Mouse (Mus musculus): ENCODE results near the gene Sp1. TPM values are rescaled to one million over a fixed set of nuclear protein-coding genes. Genes with fewer than 3 reads are reported as not detected.

Sp1 gene
- total RNA-seq, 2 experiments from 2014 or later = 31.9 to 39.6 TPM

DNA sequence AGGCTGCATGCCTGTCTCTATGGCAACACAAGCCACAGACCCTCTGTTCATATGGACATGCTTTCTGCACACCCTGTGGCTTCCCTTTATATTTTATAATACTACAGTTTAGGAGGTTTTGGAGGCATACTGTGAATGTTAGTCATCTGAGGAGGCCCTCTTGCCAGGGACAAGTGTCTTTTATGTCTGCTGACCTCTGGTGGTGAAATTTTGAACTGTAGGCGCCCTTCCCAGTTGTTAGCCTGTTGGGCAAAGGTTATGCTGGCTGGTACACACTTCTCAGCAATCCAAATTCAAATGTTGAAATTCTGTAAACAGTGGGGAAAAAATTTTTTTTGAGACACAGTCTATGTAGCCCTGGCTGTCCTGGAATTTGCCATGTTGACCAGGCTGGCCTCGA lies 36.5 kb downstream of the Sp1 start:
- DNase-seq = peak; percentile 82 to 95

DNA sequence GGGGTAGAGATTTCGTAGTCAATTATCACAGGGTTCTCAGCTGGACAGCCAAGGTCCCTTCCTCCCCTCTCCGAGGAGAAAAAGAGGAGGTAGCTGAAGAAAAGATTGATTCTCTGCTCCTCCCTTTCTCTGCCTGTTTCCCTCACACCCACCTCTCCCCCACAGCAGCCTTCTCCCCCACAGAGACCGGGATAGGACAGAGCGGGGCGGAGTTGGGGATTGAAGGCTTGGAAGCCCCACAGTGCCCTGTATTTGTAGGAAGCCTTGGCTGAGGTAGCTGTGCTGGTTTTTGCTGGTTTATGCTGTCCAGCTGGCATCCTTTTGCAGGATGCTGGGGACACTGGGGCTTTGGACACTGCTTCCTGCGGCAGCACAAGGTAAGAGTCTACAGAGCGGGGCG lies 39.2 kb downstream of the Sp1 start, which contains the start of gene Amhr2:
Amhr2 (plus strand) TSS at position 222 of the 400 bp plus-strand sequence.
- DNase-seq = no peak

DNA sequence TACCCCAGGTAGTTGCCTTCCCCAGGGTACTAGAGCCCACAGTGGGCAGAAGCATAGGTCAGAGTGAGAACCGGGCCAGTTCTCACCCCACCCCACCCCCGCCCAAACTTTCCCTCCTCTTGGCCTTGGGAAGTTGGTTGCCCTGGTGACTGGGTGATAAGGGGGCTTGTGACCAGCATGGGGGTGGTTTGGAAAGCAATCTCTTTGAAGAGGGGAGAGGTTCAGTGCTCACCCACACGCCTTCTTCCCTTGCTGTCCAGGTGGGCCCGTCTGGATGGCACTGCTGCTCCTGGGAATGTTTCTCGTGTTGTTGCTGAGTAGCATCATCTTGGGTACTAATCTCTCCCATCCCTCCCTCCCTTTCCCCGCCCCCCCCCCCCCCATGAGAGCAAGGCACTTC lies 40.5 kb downstream of the Sp1 start:
- DNase-seq = no peak

DNA sequence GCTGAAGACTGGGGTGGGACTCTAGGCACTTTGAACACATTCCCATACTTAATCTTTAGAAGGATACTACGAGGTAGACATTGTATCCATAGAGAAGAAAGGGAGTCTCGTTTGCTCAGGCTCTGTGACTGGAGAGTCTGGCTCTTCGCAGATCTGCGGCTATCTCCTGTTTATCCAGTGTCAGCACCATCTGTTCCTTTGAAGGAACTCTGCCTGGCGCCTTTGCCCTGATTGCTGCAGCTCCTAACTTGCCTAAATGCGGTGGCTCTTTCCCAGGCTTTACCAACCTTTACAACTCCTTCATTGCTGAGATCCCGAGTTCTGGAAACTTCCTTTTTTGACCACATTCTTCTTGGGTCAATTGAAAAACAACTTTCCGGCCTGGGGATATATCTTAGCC lies 43.4 kb downstream of the Sp1 start:
- no peak for DNase-seq

DNA sequence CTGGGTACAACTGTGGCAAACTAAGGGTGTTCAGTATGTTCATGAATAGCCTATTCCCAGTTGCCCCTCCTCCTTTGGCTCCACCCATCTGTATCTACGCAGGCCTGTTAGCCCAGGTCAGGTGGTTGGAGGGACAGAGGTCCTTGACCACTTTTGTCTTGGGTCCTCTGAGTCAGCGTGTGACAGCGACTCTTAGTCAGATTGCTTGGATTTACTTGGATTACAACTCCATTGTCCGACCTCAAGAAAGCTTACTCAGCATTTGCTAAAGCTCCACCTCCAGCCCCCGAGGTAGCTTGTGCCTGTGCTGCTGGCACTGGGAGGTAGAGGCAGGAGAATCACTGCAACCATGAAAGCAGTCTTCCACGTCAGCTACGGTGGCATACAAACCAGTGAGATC lies 45.0 kb downstream of the Sp1 start:
- no peak for DNase-seq

DNA sequence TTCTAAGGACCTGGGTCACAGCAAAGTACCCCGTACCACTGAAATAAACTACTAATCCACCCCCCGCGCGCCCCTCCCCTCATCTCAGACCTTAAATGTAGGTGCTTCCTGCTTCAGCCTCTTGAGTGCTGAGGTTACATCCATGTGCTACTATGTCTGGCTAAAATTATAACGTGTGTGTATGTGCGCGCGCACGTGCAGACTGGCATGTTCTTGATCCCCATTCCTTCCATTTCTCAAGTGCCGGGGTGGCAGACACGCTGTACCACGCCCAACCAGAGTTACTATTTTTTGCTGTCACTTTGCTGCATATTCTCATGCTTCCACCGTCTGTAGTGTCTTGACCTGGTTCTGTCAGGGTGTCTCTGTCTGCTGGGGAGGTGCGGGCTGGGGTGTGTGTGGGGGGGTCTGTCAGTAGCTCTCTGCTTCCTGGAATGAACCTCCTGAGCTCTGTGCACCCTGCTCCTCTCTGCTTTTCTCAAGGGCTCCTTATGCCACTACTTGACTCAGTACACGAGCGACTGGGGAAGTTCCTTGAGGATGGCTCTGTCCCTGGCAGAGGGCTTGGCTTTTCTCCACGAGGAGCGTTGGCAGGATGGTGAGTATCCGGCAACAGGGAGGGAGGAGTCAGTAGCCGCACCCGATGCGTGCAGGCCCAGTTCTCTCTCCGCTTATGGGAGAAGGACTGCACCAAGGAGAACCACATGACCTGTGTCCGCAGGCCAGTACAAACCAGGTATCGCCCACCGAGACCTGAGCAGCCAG lies 45.9 kb downstream of the Sp1 start:
- peak in 1 of 2 experiments; percentile 22 for DNase-seq

DNA sequence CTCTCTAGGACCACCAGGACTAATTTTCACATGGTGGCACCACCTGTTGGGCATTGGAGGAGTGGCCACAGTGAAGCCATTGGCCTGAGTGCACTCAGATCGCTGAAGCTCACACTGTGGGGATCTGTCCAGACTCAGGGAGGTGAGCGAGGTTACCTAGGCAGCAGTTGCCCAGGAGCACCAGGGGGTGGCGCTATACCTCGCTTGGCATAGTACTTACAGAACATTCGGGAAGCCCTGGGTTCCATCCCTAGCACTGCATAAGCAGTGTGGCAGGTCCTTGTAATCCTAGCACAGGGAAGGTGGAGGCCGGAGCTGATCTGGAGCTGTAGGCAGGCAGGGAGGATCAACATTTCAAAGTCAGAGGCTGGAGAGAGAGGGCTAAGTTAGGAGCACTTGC lies 50.0 kb downstream of the Sp1 start:
- DNase-seq = no peak

DNA sequence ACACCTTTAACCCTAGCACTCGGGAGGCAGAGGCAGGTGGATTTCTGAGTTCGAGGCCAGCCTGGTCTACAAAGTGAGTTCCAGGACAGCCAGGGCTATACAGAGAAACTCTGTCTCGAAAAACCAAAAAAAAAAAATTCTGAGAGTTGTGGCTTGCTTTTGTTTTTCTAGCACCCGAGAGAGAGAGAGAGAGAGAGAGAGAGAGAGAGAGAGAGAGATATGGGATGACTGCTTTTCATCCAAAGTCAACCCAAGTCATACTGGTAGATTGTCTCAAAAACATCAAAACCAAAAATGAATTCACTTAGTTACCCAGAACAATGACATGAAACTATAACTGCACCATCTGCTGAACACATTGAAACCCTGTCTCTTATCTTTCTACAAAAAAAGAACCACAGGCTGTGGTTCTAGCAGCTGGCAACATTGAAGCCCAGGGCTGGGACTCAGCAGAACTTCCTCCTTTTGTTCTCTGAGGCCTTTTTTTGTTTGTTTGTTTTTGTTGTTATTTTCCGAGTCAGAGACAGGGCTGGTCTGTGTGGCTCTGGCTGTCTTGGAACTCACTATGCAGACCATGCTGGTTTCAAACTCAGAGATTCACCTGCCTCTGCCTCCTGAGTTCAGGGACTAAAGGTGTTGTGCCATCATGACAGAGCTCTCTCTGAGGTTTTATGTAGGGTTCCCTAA lies 52.2 kb downstream of the Sp1 start:
- peak; percentile 60 to 67 for DNase-seq

DNA sequence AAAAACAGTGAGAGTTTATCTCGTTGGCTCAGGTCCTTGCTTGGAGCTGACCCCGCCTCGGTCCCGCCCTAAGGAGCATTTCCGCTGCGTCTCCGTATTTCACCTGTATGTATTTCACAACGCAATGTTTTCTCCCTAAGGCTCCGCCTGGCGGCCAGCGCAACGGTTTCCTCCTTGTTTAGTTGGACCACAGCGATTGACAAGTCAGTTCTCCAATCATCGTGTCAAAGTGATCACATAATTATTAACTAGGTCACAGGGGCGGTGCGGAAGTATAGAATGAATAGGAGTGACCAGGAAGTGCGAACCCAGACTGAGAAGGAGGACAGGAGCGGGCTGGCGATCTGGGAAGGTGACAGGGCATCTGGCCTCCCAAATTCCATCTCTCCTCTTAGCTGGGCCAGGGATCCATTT lies 53.0 kb downstream of the Sp1 start, which contains the start of gene Prr13:
Prr13 (plus strand) TSS at position 125 of the 414 bp plus-strand sequence.
- DNase-seq = peak; percentile 96

DNA sequence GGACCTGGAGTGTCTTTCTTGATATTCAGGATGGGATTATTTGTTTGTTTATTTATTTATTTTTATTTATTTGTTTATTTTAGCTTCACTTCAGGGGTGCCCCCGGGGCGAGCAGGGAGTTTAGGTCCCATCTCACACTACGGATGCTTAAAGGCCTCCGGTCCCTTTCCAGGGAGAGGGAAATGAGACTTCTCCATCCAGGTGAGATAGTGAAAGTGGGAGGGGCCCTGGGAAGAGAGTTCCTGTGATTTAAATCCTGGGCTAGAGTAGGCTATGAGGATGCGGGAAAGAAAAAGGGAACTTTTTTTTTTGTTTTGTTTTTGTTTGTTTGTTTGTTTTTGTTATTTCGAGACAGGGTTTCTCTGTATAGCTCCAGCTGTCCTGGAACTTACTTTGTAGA lies 53.4 kb downstream of the Sp1 start:
- no peak for DNase-seq

DNA sequence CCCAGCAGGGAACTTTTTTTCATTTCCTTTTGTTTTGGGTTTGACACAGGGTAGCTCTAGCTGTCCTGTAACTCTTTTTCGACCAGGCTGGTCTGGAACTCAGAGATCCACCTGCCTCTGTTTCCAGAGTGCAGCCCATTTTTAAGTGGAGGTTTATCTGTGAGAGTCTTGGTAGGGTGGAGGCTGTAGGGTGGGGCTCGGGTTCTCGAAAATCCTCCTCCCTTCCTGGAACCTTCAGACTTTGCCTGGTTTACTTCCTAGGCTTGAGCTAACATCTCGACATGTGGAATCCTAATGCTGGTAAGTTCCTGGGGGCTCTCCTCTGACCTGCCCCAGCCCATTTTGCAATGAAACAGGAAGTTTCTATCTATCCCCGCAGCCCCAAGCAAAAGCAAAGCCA lies 53.9 kb downstream of the Sp1 start:
- DNase-seq = peak in 1 of 2 experiments; percentile 21

DNA sequence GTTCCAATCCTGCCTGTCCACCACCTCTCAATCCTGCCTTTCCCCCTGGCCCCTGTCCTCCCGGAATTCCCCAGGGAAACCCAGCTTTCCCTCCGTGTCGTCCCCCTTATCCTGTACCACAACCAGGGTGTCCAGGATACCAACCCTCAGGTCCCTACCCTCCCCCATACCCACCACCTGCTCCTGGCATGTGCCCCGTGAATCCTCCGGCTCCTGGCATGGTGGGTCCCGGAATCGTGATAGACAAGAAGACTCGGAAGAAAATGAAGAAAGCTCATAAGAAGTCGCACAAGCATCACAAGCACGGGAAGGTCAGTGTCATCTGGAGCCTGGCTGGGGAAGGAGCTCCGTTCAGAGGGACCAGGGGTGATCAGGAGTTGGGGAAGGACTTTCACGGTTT lies 54.5 kb downstream of the Sp1 start:
- peak in 1 of 2 experiments; percentile 34 for DNase-seq

DNA sequence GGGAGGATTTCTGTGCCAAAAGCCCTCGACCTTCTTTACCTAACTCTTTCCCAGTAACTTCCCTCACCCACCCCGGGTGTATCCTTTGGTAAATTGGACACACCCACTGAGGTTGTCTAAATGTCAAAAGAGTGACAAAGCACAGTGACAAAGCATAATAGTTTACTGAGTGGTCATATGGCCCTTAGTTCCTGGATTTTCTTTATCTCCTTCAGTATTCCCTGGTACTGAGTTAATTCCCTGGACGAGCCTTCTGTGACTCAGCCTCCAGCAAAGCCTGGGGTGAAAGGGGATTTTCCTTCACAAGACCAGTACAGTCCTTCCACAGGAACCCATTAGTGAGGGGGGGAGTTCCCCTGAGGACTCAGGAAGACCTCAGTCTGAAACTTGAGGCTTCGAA lies 55.0 kb downstream of the Sp1 start:
- peak in 1 of 2 experiments; percentile 27 for DNase-seq

DNA sequence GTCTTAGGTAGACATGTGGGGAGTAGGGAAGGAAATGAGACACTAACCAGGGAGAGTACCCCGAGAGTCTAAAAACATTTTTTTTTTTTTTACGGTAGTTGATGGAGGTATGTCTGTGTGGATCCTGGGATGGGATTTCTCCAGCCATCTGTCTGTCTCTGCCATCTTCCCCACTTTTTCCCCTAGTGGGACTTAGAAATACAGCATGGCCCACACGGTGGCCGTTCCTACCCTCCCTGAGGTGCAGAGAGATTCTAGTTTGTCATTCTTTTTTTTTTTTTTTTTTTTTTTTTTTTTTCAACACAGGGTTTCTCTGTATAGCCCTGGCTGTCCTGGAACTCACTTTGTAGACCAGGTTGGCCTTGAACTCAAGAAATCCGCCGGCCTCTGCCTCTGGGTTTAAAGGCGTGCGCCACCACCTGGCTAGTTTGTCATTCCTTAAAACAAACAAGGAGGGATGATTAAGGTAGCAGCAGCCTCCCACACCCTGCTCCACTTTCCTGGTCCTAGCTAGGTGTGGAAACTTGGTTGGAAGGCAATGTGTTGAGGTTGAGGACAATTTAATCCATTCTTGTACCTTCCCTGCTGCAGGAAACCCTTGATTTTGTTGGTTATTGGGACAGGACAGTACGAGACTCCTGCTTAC lies 55.6 kb downstream of the Sp1 start:
- DNase-seq = no peak

DNA sequence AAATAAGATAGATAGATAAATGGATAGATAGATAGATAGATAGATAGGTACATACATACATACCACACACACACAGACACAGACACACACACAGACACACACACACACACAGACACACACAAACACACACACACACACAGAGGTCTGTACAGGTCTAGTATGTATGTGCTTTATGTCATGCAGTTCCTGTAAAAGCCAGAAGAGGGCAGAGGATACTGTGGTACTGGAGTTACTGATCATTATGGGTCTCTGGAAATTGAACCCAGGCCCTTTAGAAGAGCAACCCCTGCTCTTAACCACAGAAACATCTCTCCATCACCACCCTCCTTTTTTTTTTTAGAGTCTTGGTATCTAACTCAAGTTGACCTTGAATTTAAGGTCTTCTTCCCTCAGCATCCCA lies 57.7 kb downstream of the Sp1 start:
- no peak for DNase-seq

DNA sequence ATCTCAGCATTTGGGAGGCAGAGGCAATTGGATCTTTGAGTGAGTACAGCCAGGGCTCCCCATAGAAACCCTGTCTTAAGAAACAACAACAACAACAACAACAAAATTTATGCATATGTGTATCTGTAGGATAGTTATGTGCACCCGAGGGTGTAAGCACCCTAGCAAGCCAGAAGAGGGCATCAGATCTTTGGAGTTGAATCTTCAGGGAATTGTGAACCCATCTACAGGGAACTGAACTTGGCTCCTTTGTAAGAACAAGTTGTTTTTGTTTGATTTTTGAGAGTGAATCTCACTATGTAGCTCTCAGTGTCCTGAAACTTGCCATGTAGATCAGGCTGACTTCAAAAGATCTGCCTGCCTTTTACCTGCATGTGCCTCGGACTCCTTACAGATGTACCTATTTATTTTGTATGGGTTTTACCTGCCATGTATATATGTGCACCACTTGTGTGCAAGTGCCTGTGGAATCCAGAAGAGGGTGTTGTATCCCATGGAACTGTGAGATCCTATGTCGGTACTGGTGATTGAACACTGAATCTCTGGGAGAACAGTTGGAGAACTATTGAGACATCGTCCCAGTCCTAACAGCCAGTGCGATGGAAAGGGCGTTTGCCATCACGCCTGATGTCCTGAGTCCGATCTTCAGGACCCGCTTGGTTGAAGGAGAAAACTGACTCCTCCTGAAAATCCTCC lies 62.9 kb downstream of the Sp1 start:
- no peak for DNase-seq

DNA sequence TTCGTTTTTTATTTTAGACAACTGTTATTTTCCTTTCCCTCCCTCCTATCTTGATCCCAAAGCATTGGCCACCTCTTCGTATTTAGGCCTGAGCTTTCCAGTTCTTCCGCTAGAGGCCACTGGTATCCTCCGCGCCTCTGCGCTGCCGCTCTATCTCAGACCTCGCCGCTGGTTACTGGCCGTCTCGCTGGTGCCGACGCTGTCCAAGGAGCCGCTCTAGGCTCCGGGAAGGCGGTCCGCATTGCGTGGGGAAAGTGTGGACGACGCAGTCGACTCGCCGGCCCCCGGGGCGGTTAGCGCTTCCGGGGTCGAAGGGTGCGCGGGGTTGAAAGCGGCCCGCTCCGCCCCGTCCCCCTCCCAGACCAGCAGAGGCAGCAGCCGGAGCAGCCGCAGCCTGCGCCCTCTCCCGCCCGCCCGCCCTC lies 64.3 kb downstream of the Sp1 start, which contains the start of gene Pcbp2:
Pcbp2 (plus strand) TSS at position 357 of the 422 bp plus-strand sequence.
- DNase-seq = peak; percentile 94 to 98

DNA sequence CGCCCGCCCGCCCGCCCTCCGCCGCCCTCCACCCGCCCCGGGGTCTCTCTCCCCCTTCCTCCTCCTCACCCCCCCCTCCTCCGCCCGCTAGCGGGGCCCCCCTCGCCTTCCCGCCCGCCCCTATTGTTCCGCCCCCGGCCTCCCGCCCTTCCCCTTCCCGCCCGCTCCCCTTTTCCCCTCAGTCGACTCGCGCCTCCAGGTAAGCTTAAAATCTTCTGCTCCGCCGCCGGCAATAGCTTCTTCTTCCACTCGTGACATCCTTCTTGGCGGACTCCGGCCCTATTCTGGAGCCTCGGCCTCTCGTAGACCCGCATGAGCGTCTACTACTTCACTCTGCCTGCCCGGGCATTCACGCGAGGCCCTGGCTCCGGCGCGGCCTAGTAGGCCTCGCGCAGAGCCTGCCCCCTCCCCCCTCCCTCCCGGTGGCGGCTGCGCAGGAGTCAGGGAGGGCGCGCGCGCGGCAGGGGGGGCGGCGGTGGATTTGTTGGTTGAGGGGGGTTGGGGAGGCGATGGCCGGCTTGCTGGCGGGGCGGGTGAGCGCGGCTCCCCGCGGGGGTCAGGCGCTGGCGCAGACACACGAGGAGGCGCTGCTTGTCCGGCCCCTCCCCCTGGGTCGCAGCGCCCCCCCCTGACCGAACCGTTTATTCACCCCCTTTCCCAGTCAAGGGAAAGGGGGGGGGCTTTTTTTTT lies 64.8 kb downstream of the Sp1 start:
- DNase-seq = peak; percentile 79 to 90

DNA sequence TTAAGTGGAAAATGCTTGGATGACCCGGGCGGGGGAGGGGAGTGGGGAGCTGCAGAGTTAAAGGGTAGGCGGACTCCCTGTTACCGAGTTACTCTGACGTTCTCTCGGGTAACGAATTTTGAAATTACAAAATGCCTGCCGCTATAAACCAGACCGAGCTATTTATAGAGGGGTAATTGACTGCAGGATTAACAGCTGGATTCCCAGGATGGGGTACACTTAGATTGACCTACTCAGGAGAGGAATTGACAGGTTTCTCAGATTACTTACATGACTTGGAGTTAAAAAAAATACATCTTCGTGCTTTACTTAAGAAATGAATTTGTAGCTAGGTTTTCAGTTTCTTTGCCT lies 65.3 kb downstream of the Sp1 start:
- no peak for DNase-seq

DNA sequence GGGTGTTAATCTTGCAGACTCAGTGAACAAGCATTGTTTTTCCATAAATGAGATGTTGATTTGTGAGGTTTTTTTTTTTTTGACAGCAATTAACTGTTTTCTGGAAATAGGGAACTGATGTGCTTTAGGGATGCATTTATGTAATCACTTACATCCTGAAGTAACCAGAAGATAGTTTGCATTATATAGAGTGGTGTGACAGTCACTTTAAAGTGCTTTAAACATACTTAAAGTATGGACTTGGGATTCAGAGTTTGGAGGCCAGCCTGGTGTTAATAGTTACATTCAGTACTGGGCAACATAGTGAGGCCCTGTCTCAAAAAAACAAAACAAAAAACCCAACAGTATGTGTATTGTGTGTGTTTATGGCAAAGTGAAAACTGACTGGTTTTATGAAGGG lies 65.8 kb downstream of the Sp1 start:
- DNase-seq = no peak

DNA sequence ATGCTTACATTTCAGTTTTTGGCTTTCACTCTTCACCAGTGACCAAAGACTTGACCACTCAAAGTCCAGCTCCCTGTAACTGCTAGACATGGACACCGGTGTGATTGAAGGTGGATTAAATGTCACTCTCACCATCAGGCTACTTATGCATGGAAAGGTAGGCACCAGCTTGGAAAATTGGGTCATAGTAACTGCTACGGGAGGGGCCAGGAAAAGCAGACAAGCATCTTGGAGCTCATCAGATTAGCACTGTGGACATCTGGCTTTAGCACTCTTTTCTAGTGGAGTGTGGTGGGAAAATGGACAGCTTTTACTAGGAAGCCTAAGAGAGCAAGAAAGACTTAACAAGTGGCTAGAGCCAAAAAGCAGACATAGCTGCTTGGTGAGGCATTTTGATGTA lies 67.3 kb downstream of the Sp1 start:
- DNase-seq = no peak

DNA sequence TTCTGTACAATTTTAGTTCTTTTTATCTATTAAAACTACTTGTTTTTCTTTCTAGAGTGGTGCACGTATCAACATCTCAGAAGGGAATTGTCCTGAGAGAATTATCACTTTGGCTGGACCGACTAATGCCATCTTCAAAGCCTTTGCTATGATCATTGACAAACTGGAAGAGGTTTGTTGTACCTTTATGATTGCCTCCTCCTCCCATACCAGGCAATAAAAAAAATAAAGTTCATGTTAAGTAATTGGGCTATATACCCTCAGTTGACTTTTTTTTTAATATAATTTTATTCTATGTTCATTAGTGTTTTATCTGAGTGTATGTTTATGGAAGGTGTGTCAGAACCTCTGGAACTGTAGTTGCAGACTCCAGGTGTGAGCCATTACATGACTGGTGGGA lies 68.6 kb downstream of the Sp1 start:
- DNase-seq = no peak

Data from heart, adult 18-20 months (tissue).